Mouse (Mus musculus) CH12.LX (cell line): Measurements from ENCODE around the gene Hoxa13. TPM values are rescaled to one million over a fixed set of nuclear protein-coding genes. Genes with fewer than 3 reads are reported as not detected.

Experiments
- DNase-seq: peaks from one replicate; pipeline ENCODE4 v3.0.0-alpha.2; 2013; ENCODE audit errors: extremely low read depth
- H3K27ac ChIP-seq: 2 replicates; pipeline ENCODE4 v1.5.1; 2012; ENCODE audit warnings: low read depth, mild to moderate bottlenecking, control low read depth, moderate library complexity; ENCODE audit not compliant: insufficient read depth
- H3K27me3 ChIP-seq: replicated peaks from 2 replicates; pipeline ENCODE3; 2012; ENCODE audit warnings: inconsistent platforms
- H3K36me3 ChIP-seq, 2 experiments: replicated peaks in 1 of 2; 2 replicates each; pipeline versions ENCODE3 to v1.6.1; 2012; ENCODE audit warnings: inconsistent platforms in 1 of 2, low read length in 1 of 2, mild to moderate bottlenecking in 1 of 2, mixed read lengths in 1 of 2, moderate library complexity in 1 of 2; ENCODE audit not compliant: control insufficient read depth in 1 of 2, insufficient read depth in 1 of 2
- H3K4me1 ChIP-seq, 2 experiments: 2 replicates each; pipeline ENCODE4 v1.6.1; 2012; ENCODE audit warnings: inconsistent platforms in 1 of 2, moderate library complexity in 1 of 2; ENCODE audit not compliant: insufficient read depth in 2 of 2, control insufficient read depth in 1 of 2
- H3K4me2 ChIP-seq: 2 replicates; pipeline ENCODE4 v1.6.1; 2012; ENCODE audit warnings: low read depth, mild to moderate bottlenecking, control low read depth; ENCODE audit not compliant: poor library complexity, insufficient read depth, severe bottlenecking
- H3K4me3 ChIP-seq, 3 experiments: fragments of 150-350 bp in 1 of 3; sonication (generic) in 1 of 3; replicated peaks in 1 of 3; 2 replicates each; pipeline versions ENCODE3 to v1.5.1; 2011 to 2012; ENCODE audit warnings: low read depth in 2 of 3, low read length in 2 of 3, mild to moderate bottlenecking in 2 of 3, moderate library complexity in 2 of 3, control low read depth in 1 of 3, improper control_type of control experiment in 1 of 3, inconsistent platforms in 1 of 3, mixed read lengths in 1 of 3; ENCODE audit not compliant: poor library complexity in 1 of 3
- H3K79me2 ChIP-seq: replicated peaks from 2 replicates; pipeline ENCODE4 v1.6.1; 2012; ENCODE audit warnings: mild to moderate bottlenecking, moderate library complexity; ENCODE audit not compliant: control insufficient read depth, poor library complexity, insufficient read depth, severe bottlenecking; ENCODE audit errors: extremely low read depth
- H3K9ac ChIP-seq: 2 replicates; pipeline ENCODE4 v1.6.1; 2012; ENCODE audit warnings: low read depth, mild to moderate bottlenecking, control low read depth, moderate library complexity; ENCODE audit not compliant: insufficient read depth
- H3K9me3 ChIP-seq: replicated peaks from 2 replicates; pipeline ENCODE3; 2012; ENCODE audit warnings: low read length, inconsistent platforms, mixed read lengths
- BHLHE40 ChIP-seq: IDR thresholded peaks from 2 replicates; pipeline ENCODE4 v1.6.1; 2011; ENCODE audit warnings: mild to moderate bottlenecking, low read depth, low read length, improper control_type of control experiment
- CHD2 ChIP-seq: IDR thresholded peaks from 2 replicates; pipeline ENCODE4 v1.6.1; 2011; ENCODE audit warnings: low read length, improper control_type of control experiment
- E2F4 ChIP-seq: IDR thresholded peaks from 2 replicates; pipeline ENCODE4 v1.6.1; 2011; ENCODE audit warnings: low read depth, low read length, improper control_type of control experiment; ENCODE audit not compliant: insufficient replicate concordance
- ELF1 ChIP-seq: IDR thresholded peaks from 2 replicates; pipeline ENCODE4 v1.6.1; 2014; ENCODE audit warnings: low read depth, mild to moderate bottlenecking, inconsistent platforms, low read length, improper control_type of control experiment
- EP300 ChIP-seq: IDR thresholded peaks from 2 replicates; pipeline ENCODE4 v1.6.1; 2011; ENCODE audit warnings: low read length, improper control_type of control experiment
- HCFC1 ChIP-seq: IDR thresholded peaks from 2 replicates; pipeline ENCODE4 v1.6.1; 2012; ENCODE audit warnings: low read depth, mild to moderate bottlenecking, inconsistent platforms, low read length, improper control_type of control experiment
- MAZ ChIP-seq: IDR thresholded peaks from 2 replicates; pipeline ENCODE4 v1.6.1; 2012; ENCODE audit warnings: low read depth, mild to moderate bottlenecking, inconsistent platforms, low read length, improper control_type of control experiment, moderate library complexity
- MEF2A ChIP-seq: IDR thresholded peaks from 2 replicates; pipeline ENCODE4 v1.6.1; 2014; ENCODE audit warnings: low read depth, mild to moderate bottlenecking, inconsistent platforms, low read length, improper control_type of control experiment, borderline replicate concordance
- MXI1 ChIP-seq: IDR thresholded peaks from 2 replicates; pipeline ENCODE4 v1.6.1; 2011; ENCODE audit warnings: mild to moderate bottlenecking, low read depth, low read length, improper control_type of control experiment
- USF1 ChIP-seq: IDR thresholded peaks from 2 replicates; pipeline ENCODE4 v1.6.1; 2014; ENCODE audit warnings: low read depth, mild to moderate bottlenecking, inconsistent platforms, low read length, improper control_type of control experiment
- ZKSCAN1 ChIP-seq: IDR thresholded peaks from 2 replicates; pipeline ENCODE4 v1.6.1; 2012; ENCODE audit warnings: low read depth, inconsistent platforms, low read length, improper control_type of control experiment, borderline replicate concordance
- ZNF384 ChIP-seq: IDR thresholded peaks from 2 replicates; pipeline ENCODE4 v1.6.1; 2012; ENCODE audit warnings: low read depth, low read length, improper control_type of control experiment, inconsistent platforms
- dilution Hi-C: fragments of 300-500 bp; cut with MboI; formaldehyde crosslinking; loops from 2 replicates; pipeline ENCODE4 v1.14.3; 2020; ENCODE audit warnings: low sequenced_read_pairs; ENCODE audit not compliant: extremely low pct_unique_long_range_greater_than_20kb, extremely low pct_ligation_motif_present
- in situ Hi-C: fragments of 300-500 bp; cut with MboI; formaldehyde crosslinking; loops from 3 replicates; pipeline ENCODE4 v1.14.3; 2019; ENCODE audit warnings: low sequenced_read_pairs, low pct_ligation_motif_present, low pct_unique_long_range_greater_than_20kb, mixed read lengths
- polyA plus RNA-seq: library from polyadenylated mRNA; unstranded; fragments of >175 nt; gene quantifications from 2 replicates; pipeline ENCODE4 v1.2.1, GENCODE M21; 2012; ENCODE audit warnings: low read depth; ENCODE audit not compliant: insufficient read length
- total RNA-seq, 2 experiments: library from RNA; depleted of rRNA; stranded (reverse); fragments of 300-350 nt in 1 of 2; fragments of >200 nt in 1 of 2; gene quantifications; 2 replicates each; pipeline ENCODE4 v1.2.3; 2012 to 2014

Gene Hoxa13
- total and polyA plus RNA-seq, 3 experiments = 0.17 TPM; not detected in 2

DNA sequence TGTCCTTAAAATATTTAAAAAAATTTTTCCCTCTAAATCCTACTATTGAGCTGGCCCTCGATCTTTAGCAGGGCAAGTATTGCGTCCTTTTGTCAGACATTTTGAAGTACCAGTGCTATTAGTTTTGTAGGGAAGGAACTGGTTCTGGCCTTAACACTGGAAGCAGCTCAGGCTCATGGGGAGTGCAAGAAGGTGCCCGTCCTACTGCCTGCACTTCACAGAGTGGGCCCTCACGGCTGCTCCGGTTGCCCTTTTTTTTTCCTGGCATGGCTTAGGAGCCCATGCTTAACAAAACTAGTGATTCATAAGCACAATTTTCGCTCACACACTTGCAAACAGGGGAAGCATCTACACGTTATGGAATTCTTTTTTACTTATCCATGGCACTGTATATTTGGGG lies 21.7 kb downstream of the Hoxa13 start:
- H3K9me3 ChIP-seq = peaks cover 20% of the 10 kb centered on the region
- peaks cover under 1 to 28% of the 10 kb centered on the region in 2 experiments for H3K36me3 ChIP-seq
- no peaks in the 10 kb centered on the region for H3K79me2 ChIP-seq
- no peak overlapping the region for H3K27ac ChIP-seq
- no peak overlapping the region; the same call in 1 of the 2 replicates for H3K4me2 ChIP-seq
- H3K27me3 ChIP-seq = no peaks in the 10 kb centered on the region
- in situ Hi-C loops (no loop called here), dilution Hi-C loops (no loop called here)
- H3K4me1 ChIP-seq = peaks cover 0 to 12% of the 10 kb centered on the region in 2 experiments; a peak in 2 of 4 replicates
- DNase-seq = no peak
- no peak overlapping the region; the same call in 1 of the 2 replicates for H3K9ac ChIP-seq
- TF ChIP-seq ZNF384 (no peak), BHLHE40 (no peak)
- peak overlapping the region in 1 of 3 experiments; percentile 60 for H3K4me3 ChIP-seq

GRCm38 (mm10) chr6:52238155-52238545 lies 22.5 kb downstream of the Hoxa13 start:
- peaks cover 27% of the 10 kb centered on the region for H3K9me3 ChIP-seq
- no peak overlapping the region for H3K4me2 ChIP-seq
- dilution Hi-C loops = no loop called here
- no peaks in the 10 kb centered on the region for H3K27me3 ChIP-seq
- H3K4me3 ChIP-seq = no peak overlapping the region
- H3K36me3 ChIP-seq = peaks cover 2 to 36% of the 10 kb centered on the region in 2 experiments
- in situ Hi-C loops = no loop called here
- DNase-seq = no peak
- TF ChIP-seq MXI1 = no peak
- no peak for TF ChIP-seq MEF2A
- no peak for TF ChIP-seq EP300
- TF ChIP-seq CHD2 = no peak
- no peak for TF ChIP-seq ELF1
- TF ChIP-seq MAZ = no peak
- TF ChIP-seq ZKSCAN1 = no peak
- no peak for TF ChIP-seq E2F4
- no peak for TF ChIP-seq HCFC1
- no peak for TF ChIP-seq USF1
- peaks cover 0 to 12% of the 10 kb centered on the region in 2 experiments; a peak in 2 of 4 replicates for H3K4me1 ChIP-seq
- no peak overlapping the region for H3K27ac ChIP-seq
- H3K79me2 ChIP-seq = no peaks in the 10 kb centered on the region
- H3K9ac ChIP-seq = no peak overlapping the region
